Mouse (Mus musculus): ENCODE measurements at regions not wholly inside any gene's neighbourhood (a gene's known extent, or its start where the extent isn't known, plus 50 kb on each side); places are given as distances from the start of the nearest gene placed in this dataset.

DNA sequence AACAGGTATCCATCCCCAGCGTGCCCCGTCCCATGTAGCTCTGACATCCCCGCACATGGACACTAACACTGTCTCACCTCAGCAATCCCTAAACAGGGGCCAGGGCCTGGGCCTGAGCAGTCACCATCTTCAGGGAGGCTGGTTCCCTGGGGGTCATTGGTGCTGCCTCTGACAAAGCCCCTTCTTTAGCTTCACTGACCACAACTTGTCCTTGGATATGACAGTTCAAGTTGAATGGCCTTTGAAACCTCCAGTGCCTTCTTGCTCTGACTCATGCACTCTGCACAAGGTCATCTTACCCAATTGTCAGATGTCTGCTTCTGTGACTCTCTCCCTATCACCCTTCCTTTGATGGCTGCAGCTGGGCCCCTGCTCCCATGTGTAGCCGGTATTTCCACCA, 68.2 kb upstream of the Klf13 start:
- H3K4me2 ChIP-seq (ENCODE audit: low read length): no peak overlapping the region
- H3K9ac ChIP-seq (ENCODE audit: low read length): no peak overlapping the region
- no peaks in the 10 kb centered on the region for H3K36me3 ChIP-seq (ENCODE audit: control insufficient read depth, insufficient read depth, low read length)
- H3K4me3 ChIP-seq (ENCODE audit: control insufficient read depth in 1 of 2, insufficient read depth in 1 of 2, low read depth in 1 of 2, low read length in 2 of 2): no peak overlapping the region
- WGBS: 69% methylated on average over 4 of the region's 4 CpGs
- H3K27me3 ChIP-seq (ENCODE audit: control insufficient read depth, insufficient read depth, low read length): no peaks in the 10 kb centered on the region
- no peak for ATAC-seq (ENCODE audit: insufficient number of reproducible peaks, insufficient read depth, low FRiP score, low read depth)
- H3K4me1 ChIP-seq (ENCODE audit: control insufficient read depth in 2 of 2, insufficient read depth in 2 of 2, low read length in 2 of 2): peaks cover 5 to 7% of the 10 kb centered on the region in 2 experiments
- H3K9me3 ChIP-seq (ENCODE audit: control insufficient read depth, low read length): peaks cover 3% of the 10 kb centered on the region; the same call in 1 of the 2 replicates
- no peak overlapping the region for H3K27ac ChIP-seq (replicated peaks in 1 of 2; ENCODE audit: control insufficient read depth in 1 of 2, insufficient read depth in 1 of 2, low read depth in 2 of 2, low read length in 2 of 2)

DNA sequence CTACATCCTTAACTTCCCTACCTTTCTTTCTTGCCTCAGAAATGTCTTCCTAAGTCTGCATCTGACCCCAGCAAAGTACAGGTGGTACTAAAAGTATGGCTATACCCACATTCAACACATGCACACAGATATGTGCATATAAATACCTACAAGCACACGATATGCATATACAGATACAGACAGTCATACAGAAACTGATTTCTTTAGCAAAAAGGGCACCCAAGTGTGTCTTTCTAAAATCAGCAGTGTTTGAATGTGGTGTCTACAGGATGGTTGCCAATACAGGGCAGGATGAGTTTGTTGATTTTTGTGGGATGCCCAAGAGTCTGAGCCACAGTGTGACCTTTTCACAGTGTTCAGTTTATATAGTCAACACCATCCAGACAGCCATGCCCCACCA, 67.0 kb upstream of the Klf13 start:
- H3K4me3 ChIP-seq (ENCODE audit: control insufficient read depth in 1 of 2, insufficient read depth in 1 of 2, low read depth in 1 of 2, low read length in 2 of 2): no peak overlapping the region
- H3K9ac ChIP-seq (ENCODE audit: low read length): no peak overlapping the region
- no peak overlapping the region for H3K4me2 ChIP-seq (ENCODE audit: low read length)
- H3K4me1 ChIP-seq (ENCODE audit: control insufficient read depth in 2 of 2, insufficient read depth in 2 of 2, low read length in 2 of 2): peaks cover 8% of the 10 kb centered on the region in 2 experiments
- no peaks in the 10 kb centered on the region for H3K36me3 ChIP-seq (ENCODE audit: control insufficient read depth, insufficient read depth, low read length)
- peaks cover 3% of the 10 kb centered on the region; the same call in 1 of the 2 replicates for H3K9me3 ChIP-seq (ENCODE audit: control insufficient read depth, low read length)
- no peak for ATAC-seq (ENCODE audit: insufficient number of reproducible peaks, insufficient read depth, low FRiP score, low read depth)
- no peaks in the 10 kb centered on the region for H3K27me3 ChIP-seq (ENCODE audit: control insufficient read depth, insufficient read depth, low read length)
- H3K27ac ChIP-seq (replicated peaks in 1 of 2; ENCODE audit: control insufficient read depth in 1 of 2, insufficient read depth in 1 of 2, low read depth in 2 of 2, low read length in 2 of 2): no peak overlapping the region
- WGBS: 86% methylated on average over 1 of the region's 1 CpGs

DNA sequence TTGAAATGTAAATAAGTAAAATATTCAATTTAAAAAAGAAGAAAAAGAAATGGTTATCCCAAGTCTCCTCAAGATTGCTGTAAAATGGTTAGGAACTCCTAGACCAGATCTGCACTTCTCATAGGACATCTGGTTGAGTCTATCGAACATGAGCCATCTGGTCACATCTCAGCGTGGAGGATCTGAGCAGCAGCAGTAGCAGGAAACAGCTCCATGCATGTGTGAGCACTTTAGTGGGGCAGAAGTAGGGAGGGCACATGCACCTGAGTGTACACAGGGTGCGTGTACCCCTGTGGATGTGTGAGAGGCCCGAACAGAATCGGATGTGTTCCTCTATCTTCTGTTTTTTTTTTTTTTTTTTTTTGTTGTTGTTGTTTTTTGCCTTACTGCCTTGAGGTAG, 65.2 kb upstream of the Klf13 start:
- ATAC-seq (ENCODE audit: insufficient number of reproducible peaks, insufficient read depth, low FRiP score, low read depth): no peak
- H3K9me3 ChIP-seq (ENCODE audit: control insufficient read depth, low read length): peaks cover 2% of the 10 kb centered on the region; the same call in 1 of the 2 replicates
- H3K4me1 ChIP-seq (ENCODE audit: control insufficient read depth in 2 of 2, insufficient read depth in 2 of 2, low read length in 2 of 2): peaks cover 8% of the 10 kb centered on the region in 2 experiments
- WGBS: 91% methylated on average over 5 of the region's 5 CpGs
- no peak overlapping the region for H3K4me2 ChIP-seq (ENCODE audit: low read length)
- no peak overlapping the region for H3K4me3 ChIP-seq (ENCODE audit: control insufficient read depth in 1 of 2, insufficient read depth in 1 of 2, low read depth in 1 of 2, low read length in 2 of 2)
- no peaks in the 10 kb centered on the region for H3K36me3 ChIP-seq (ENCODE audit: control insufficient read depth, insufficient read depth, low read length)
- H3K27ac ChIP-seq (replicated peaks in 1 of 2; ENCODE audit: control insufficient read depth in 1 of 2, insufficient read depth in 1 of 2, low read depth in 2 of 2, low read length in 2 of 2): no peak overlapping the region
- H3K27me3 ChIP-seq (ENCODE audit: control insufficient read depth, insufficient read depth, low read length): no peaks in the 10 kb centered on the region
- H3K9ac ChIP-seq (ENCODE audit: low read length): no peak overlapping the region

DNA sequence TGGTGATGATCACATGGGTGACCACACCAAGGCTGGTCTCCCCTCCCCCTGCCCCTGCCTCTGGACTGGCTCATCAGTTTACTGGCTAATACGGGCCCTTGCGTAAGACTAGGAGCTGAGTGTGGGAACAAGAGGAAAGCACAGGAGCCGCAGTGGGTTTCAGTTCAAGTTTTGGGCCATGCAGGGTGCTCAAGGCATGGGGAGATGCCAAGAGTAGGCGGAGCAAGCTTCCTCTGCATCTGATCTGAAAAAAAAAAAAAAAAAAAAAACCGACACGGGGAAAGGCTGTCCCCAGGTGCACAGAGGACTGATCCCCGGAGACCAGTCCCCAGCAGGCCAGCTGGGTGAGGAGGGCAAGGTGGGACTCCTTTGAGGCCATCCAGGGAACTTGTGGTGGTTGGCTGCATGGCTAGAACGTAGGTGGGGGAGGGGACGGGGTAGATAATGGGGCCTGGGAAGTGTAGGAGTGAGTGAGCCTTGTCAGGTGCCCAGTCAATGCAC, 62.9 kb upstream of the Klf13 start:
- Histone ChIP-seq H3K9me3 (ENCODE audit: control insufficient read depth, low read length) (no peaks in the 10 kb centered on the region), H3K27ac (replicated peaks in 1 of 2; ENCODE audit: control insufficient read depth in 1 of 2, insufficient read depth in 1 of 2, low read depth in 2 of 2, low read length in 2 of 2) (no peak overlapping the region), H3K9ac (ENCODE audit: low read length) (no peak overlapping the region), H3K4me3 (ENCODE audit: control insufficient read depth in 1 of 2, insufficient read depth in 1 of 2, low read depth in 1 of 2, low read length in 2 of 2) (no peak overlapping the region), H3K27me3 (ENCODE audit: control insufficient read depth, insufficient read depth, low read length) (no peaks in the 10 kb centered on the region), H3K36me3 (ENCODE audit: control insufficient read depth, insufficient read depth, low read length) (no peaks in the 10 kb centered on the region), H3K4me2 (ENCODE audit: low read length) (no peak overlapping the region), H3K4me1 (ENCODE audit: control insufficient read depth in 2 of 2, insufficient read depth in 2 of 2, low read length in 2 of 2) (peaks cover 8% of the 10 kb centered on the region in 2 experiments)
- WGBS: 45% methylated on average over 9 of the region's 9 CpGs
- ATAC-seq (ENCODE audit: insufficient number of reproducible peaks, insufficient read depth, low FRiP score, low read depth): no peak

DNA sequence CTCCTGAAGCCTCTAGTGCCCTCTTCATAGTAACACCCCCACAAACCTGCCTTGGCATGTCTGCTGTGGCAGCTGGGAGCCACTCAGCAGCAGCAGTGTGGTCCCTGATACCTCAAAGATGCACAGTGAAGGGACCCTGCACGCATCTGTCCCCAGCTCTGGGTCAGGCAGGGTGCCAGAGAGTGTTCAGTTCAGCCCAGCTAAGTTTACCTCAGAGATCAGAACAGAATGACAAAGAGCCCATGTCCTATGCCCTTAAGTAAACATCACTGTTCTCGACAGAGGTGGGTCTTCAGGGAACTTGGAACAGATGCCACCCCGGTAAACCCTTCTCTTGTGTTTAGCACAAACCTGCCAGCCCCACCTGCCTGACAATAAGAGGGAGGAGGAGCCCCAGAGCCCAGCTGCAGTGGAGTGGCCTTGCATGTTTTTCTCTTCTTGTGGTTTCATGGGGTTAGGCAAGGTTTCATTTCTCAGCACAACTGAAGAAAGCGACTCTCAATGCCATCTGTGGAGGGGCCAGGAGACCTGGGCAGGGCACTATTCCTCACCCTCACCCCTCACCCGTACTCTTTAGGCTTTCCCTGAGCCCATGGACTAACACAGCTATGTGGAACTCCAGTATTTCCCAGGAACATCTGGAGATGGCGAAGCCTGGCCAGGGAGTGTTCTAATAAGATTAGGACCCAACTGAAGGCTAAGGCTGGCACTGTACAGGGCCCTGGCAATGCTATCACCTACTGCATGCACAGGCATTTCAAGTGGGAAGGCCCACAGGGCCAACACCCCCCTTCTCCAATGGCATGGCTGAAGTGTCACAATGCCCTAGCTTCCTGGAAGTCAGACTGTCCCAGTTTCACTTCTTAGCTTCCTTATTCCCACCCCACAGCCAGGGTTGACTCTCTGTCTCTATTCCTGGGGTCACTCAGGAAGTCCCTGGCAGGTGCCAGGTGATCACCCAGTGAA, 60.6 kb upstream of the Klf13 start:
- no peak overlapping the region for H3K4me2 ChIP-seq (ENCODE audit: low read length)
- WGBS: 63% methylated on average over 6 of the region's 6 CpGs
- no peaks in the 10 kb centered on the region for H3K36me3 ChIP-seq (ENCODE audit: control insufficient read depth, insufficient read depth, low read length)
- H3K9ac ChIP-seq (ENCODE audit: low read length): no peak overlapping the region
- H3K9me3 ChIP-seq (ENCODE audit: control insufficient read depth, low read length): no peaks in the 10 kb centered on the region
- ATAC-seq (ENCODE audit: insufficient number of reproducible peaks, insufficient read depth, low FRiP score, low read depth): no peak
- no peak overlapping the region for H3K4me3 ChIP-seq (ENCODE audit: control insufficient read depth in 1 of 2, insufficient read depth in 1 of 2, low read depth in 1 of 2, low read length in 2 of 2)
- no peak overlapping the region for H3K27ac ChIP-seq (replicated peaks in 1 of 2; ENCODE audit: control insufficient read depth in 1 of 2, insufficient read depth in 1 of 2, low read depth in 2 of 2, low read length in 2 of 2)
- no peaks in the 10 kb centered on the region for H3K27me3 ChIP-seq (ENCODE audit: control insufficient read depth, insufficient read depth, low read length)
- H3K4me1 ChIP-seq (ENCODE audit: control insufficient read depth in 2 of 2, insufficient read depth in 2 of 2, low read length in 2 of 2): peaks cover 8% of the 10 kb centered on the region in 2 experiments

DNA sequence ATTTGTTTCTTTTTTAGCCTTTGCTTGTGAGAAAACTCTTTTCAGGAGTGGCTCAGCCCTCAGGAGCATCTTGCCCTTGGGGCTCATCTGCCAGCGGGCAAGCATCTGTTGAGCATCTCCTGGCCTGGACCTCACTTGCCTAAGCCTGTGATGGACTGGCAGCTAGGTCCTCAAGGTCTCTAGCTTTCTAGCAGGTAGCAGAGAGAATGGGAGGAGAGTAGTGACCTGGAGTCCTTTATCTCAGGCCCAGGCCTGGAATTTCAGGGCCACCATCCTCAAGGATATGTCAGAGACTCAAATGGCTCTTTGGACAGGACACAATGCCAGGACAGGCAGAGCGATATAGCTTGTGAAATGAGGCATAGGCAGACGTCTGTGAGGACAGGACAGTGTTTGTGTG, 59.3 kb upstream of the Klf13 start:
- Histone ChIP-seq H3K4me3 (ENCODE audit: control insufficient read depth in 1 of 2, insufficient read depth in 1 of 2, low read depth in 1 of 2, low read length in 2 of 2) (no peak overlapping the region), H3K9ac (ENCODE audit: low read length) (no peak overlapping the region), H3K27me3 (ENCODE audit: control insufficient read depth, insufficient read depth, low read length) (no peaks in the 10 kb centered on the region), H3K4me1 (ENCODE audit: control insufficient read depth in 2 of 2, insufficient read depth in 2 of 2, low read length in 2 of 2) (peaks cover 8% of the 10 kb centered on the region in 2 experiments), H3K9me3 (ENCODE audit: control insufficient read depth, low read length) (no peaks in the 10 kb centered on the region), H3K27ac (replicated peaks in 1 of 2; ENCODE audit: control insufficient read depth in 1 of 2, insufficient read depth in 1 of 2, low read depth in 2 of 2, low read length in 2 of 2) (no peak overlapping the region), H3K36me3 (ENCODE audit: control insufficient read depth, insufficient read depth, low read length) (no peaks in the 10 kb centered on the region), H3K4me2 (ENCODE audit: low read length) (no peak overlapping the region)
- no peak for ATAC-seq (ENCODE audit: insufficient number of reproducible peaks, insufficient read depth, low FRiP score, low read depth)
- WGBS: 89% methylated on average over 3 of the region's 3 CpGs

DNA sequence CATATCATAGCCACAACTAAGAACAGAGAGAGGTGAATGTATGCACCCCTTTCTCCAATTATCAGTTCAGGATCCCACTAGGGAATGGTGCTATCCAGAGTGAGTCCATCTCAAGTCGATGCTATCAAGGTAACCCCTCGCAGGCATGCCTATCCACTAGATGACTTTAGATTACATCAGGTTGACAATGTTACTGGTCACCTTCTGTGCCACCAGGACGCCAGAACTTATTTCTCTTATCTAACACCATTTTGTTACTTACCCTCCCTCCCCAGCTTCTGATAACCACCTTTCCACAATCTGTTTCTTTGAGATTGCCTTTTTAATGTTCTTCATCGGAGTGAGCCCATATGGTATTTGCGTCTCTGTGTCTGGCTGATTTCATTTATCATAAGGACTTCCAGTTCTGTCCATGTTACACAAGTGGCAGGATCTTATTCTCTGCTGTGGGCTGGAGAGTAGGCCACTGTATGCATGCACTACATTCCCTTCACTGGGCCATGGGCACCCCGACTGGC, 57.9 kb upstream of the Klf13 start:
- Histone ChIP-seq H3K9me3 (ENCODE audit: control insufficient read depth, low read length) (no peaks in the 10 kb centered on the region), H3K27ac (replicated peaks in 1 of 2; ENCODE audit: control insufficient read depth in 1 of 2, insufficient read depth in 1 of 2, low read depth in 2 of 2, low read length in 2 of 2) (no peak overlapping the region), H3K4me3 (ENCODE audit: control insufficient read depth in 1 of 2, insufficient read depth in 1 of 2, low read depth in 1 of 2, low read length in 2 of 2) (no peak overlapping the region), H3K9ac (ENCODE audit: low read length) (no peak overlapping the region), H3K36me3 (ENCODE audit: control insufficient read depth, insufficient read depth, low read length) (no peaks in the 10 kb centered on the region), H3K27me3 (ENCODE audit: control insufficient read depth, insufficient read depth, low read length) (no peaks in the 10 kb centered on the region), H3K4me2 (ENCODE audit: low read length) (no peak overlapping the region), H3K4me1 (ENCODE audit: control insufficient read depth in 2 of 2, insufficient read depth in 2 of 2, low read length in 2 of 2) (peaks cover under 1 to 1% of the 10 kb centered on the region in 2 experiments; a peak in 2 of 4 replicates)
- WGBS: 68% methylated on average over 6 of the region's 6 CpGs
- ATAC-seq (ENCODE audit: insufficient number of reproducible peaks, insufficient read depth, low FRiP score, low read depth): no peak
